ENCODE assay signal across 7 mouse cellular contexts in genomic region chr6:71440492-71441250, GRCm38 (mm10). TPM values are rescaled to one million over a fixed set of nuclear protein-coding genes. Genes with fewer than 3 reads are reported as not detected.
A peak's percentile ranks its signal among the peaks of the same experiment; 100 is the strongest.
DNase-seq lines count a peak whose midpoint lies in the region; ATAC-seq lines count a peak whose summit lies in the region.

TSS of gene Rmnd5a (minus strand) at chr6:71440637.

- H3K27me3 ChIP-seq in embryonic facial prominence, embryonic 11.5 days (ENCODE audit: control insufficient read depth, insufficient read depth, low read length): no peaks in the 10 kb centered on the region
- no peaks in the 10 kb centered on the region for H3K27me3 ChIP-seq in limb, embryonic 10.5 days (ENCODE audit: low read depth, poor library complexity, severe bottlenecking)
- no peaks in the 10 kb centered on the region for H3K27me3 ChIP-seq in midbrain, embryonic 13.5 days

- H3K9me3 ChIP-seq in embryonic facial prominence, embryonic 11.5 days (replicated peaks; ENCODE audit: control insufficient read depth, low read length): no peaks in the 10 kb centered on the region
- no peaks in the 10 kb centered on the region for H3K9me3 ChIP-seq in limb, embryonic 10.5 days (replicated peaks)
- H3K9me3 ChIP-seq in midbrain, embryonic 13.5 days: no peaks in the 10 kb centered on the region

- peak within 1 kb of the TSS; percentile 96 for H3K4me3 ChIP-seq in embryonic facial prominence, embryonic 11.5 days (ENCODE audit: low read depth, low read length)
- peak within 1 kb of the TSS; percentile 68 for H3K4me3 ChIP-seq in limb, embryonic 10.5 days
- peak within 1 kb of the TSS; percentile 90 for H3K4me3 ChIP-seq in midbrain, embryonic 13.5 days (replicated peaks)

- peak within 1 kb of the TSS; percentile 83 for H3K4me2 ChIP-seq in embryonic facial prominence, embryonic 11.5 days (ENCODE audit: low read depth, low read length)
- peak within 1 kb of the TSS; percentile 89 for H3K4me2 ChIP-seq in midbrain, embryonic 13.5 days (replicated peaks)

- WGBS in embryonic facial prominence, embryonic 11.5 days: under 1% methylated on average over 69 of the region's 75 CpGs
- under 1% methylated on average over 75 of the region's 75 CpGs for WGBS in limb, embryonic 10.5 days
- under 1% methylated on average over 75 of the region's 75 CpGs for WGBS in midbrain, embryonic 13.5 days

- peak within 1 kb of the TSS; percentile 95 for H3K9ac ChIP-seq in embryonic facial prominence, embryonic 11.5 days (replicated peaks; ENCODE audit: low read length)
- peak within 1 kb of the TSS; percentile 92 for H3K9ac ChIP-seq in midbrain, embryonic 13.5 days (replicated peaks)

- H3K4me1 ChIP-seq in embryonic facial prominence, embryonic 11.5 days (ENCODE audit: control insufficient read depth, insufficient read depth, low read length): peaks cover 2% of the 10 kb centered on the region; the same call in 1 of the 2 replicates
- H3K4me1 ChIP-seq in limb, embryonic 10.5 days: peaks cover 33% of the 10 kb centered on the region
- peaks cover 43% of the 10 kb centered on the region for H3K4me1 ChIP-seq in midbrain, embryonic 13.5 days (replicated peaks)

- H3K27ac ChIP-seq in embryonic facial prominence, embryonic 11.5 days (replicated peaks; ENCODE audit: low read depth, low read length): peak within 1 kb of the TSS; percentile 93
- peak within 1 kb of the TSS; percentile 96 for H3K27ac ChIP-seq in limb, embryonic 10.5 days
- peak within 1 kb of the TSS; percentile 97 for H3K27ac ChIP-seq in midbrain, embryonic 13.5 days

- peak; percentile 99 for ATAC-seq in embryonic facial prominence, embryonic 11.5 days (replicated peaks; ENCODE audit: insufficient number of reproducible peaks, low FRiP score, low TSS enrichment, low read depth)
- peak; percentile 82 for ATAC-seq in granulocyte monocyte progenitor cell, adult 5-6 weeks (replicated peaks; ENCODE audit: poor library complexity, severe bottlenecking)
- ATAC-seq in midbrain, embryonic 13.5 days: peak; percentile 99

- no peaks in the 10 kb centered on the region for H3K36me3 ChIP-seq in embryonic facial prominence, embryonic 11.5 days (replicated peaks; ENCODE audit: control insufficient read depth, insufficient read depth, low read depth, low read length)
- no peaks in the 10 kb centered on the region for H3K36me3 ChIP-seq in limb, embryonic 10.5 days
- no peaks in the 10 kb centered on the region for H3K36me3 ChIP-seq in midbrain, embryonic 13.5 days

- DNase-seq in adrenal gland, postnatal 14 days: peak; percentile 100
- peak; percentile 97 for DNase-seq in embryonic facial prominence, embryonic 11.5 days (ENCODE audit: low spot score)
- peak; percentile 99 for DNase-seq in kidney, adult 11 months
- peak; percentile 99 for DNase-seq in limb, embryonic 10.5 days (ENCODE audit: low spot score)
- DNase-seq in spleen, adult 12 weeks (ENCODE audit: low spot score): peak; percentile 96

RNA-seq across cellular contexts. Expression of gene Rmnd5a, which starts in this region (rescaled TPM):
- total RNA-seq in adrenal gland, postnatal 14 days (2021): 72.6 and 78.7 TPM in 2 replicates
- polyA plus RNA-seq in embryonic facial prominence, embryonic 11.5 days (2014; fragmentation: Nextera tagmentation; extraction: Ambion mirVana): 9.8 and 11.2 TPM in 2 replicates
- total RNA-seq in granulocyte monocyte progenitor cell, adult 5-6 weeks (2014; fragmentation: Nextera tagmentation): 29.0 and 39.8 TPM in 2 replicates
- 54.4 TPM in 2 replicates for total RNA-seq in granulocyte monocyte progenitor cell, adult 5-6 weeks (2017)
- polyA plus RNA-seq in limb, embryonic 10.5 days (2016; fragmentation: Nextera tagmentation; extraction: Ambion mirVana): 12.5 and 15.5 TPM in 2 replicates
- polyA plus RNA-seq in midbrain, embryonic 13.5 days (2015; fragmentation: Nextera tagmentation; extraction: Ambion mirVana): 7.0 and 8.0 TPM in 2 replicates

Comparison
In these comparisons a context has a peak if more than half of its experiments do, and no peak if none do; other contexts are left out.
1. Peak in every context shown above with its lines: DNase-seq, ATAC-seq, H3K4me3 ChIP-seq and H3K27ac ChIP-seq.